Mouse (Mus musculus) Patski (cell line): ENCODE results near the gene Col8a2. TPM values are rescaled to one million over a fixed set of nuclear protein-coding genes. Genes with fewer than 3 reads are reported as not detected.

Experiments
- ATAC-seq: fragments of 100-300 bp; one replicate; pipeline ENCODE4 v1.8.0; 2021
- CTCF ChIA-PET: fragments of 350-600 bp; sonication (Branson Sonifier 250); formaldehyde crosslinking; loops from one replicate; lab custom pipeline; 2022; ENCODE audit warnings: inconsistent platforms; lab: Charles Lee
- POLR2A ChIA-PET: fragments of 350-600 bp; sonication (Branson Sonifier 250); formaldehyde crosslinking; loops from one replicate; lab custom pipeline; 2022; ENCODE audit warnings: antibody characterized with exemption, inconsistent platforms; lab: Charles Lee
- DNase-seq: peaks from one replicate; pipeline ENCODE4 v3.0.0-alpha.2; 2011; ENCODE audit warnings: low read depth, low spot score
- H3K27me3 ChIP-seq: fragments of 371-371 bp; one replicate; pipeline ENCODE4 v1.5.1; 2021
- CTCF ChIP-seq: fragments of 100-300 bp; IDR thresholded peaks from one replicate; pipeline ENCODE4 v1.5.1; 2021
- in situ Hi-C: fragments of 300-500 bp; cut with MboI; formaldehyde crosslinking; loops from 3 replicates; pipeline ENCODE4 v1.11.1; 2018; ENCODE audit warnings: low pct_unique_long_range_greater_than_20kb, mixed read lengths
- polyA plus RNA-seq: library from polyadenylated mRNA; unstranded; gene quantifications from one replicate; pipeline ENCODE4 v1.2.3, GENCODE M21; 2021

Col8a2 gene
- polyA plus RNA-seq, 1 experiment from 2014 or later: 0.13 TPM

DNA sequence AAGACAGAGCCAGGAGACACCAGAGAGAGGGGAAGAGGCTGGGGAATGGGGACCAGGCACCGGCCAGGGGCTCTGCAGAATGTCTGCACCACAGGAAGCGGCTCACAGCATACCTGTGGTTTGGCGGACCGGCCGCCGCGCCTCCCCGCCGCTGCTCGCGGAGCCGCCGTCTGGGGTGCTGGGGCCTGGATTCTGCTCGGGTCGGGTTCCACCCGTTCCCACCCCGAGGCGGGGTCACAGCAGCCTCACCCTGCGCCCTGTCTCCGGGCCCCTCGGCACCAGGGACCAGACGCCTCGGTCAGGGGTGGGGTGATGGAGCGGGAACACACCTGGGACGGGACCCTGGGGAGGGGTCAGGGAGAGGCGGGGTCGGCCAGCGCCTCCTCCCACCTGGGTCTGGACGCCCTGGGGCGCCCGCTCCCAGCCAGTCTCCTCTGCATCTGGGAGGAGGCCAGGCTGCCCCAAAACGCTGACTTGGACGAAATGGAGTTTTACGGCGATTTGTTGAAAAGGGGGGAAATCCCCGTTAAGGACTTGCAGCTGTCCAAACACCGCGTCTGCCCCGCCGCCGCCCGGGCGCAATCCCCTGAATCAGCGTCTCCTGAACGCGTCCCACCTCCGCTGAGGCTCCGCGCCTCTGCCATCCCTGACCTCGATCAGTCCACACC, 14.5 kb downstream of the Col8a2 start:
- TF ChIP-seq CTCF: no peak
- in situ Hi-C loops: no loop called here
- ATAC-seq (no peak), DNase-seq (no peak)
- ChIA-PET POLR2A (no interaction called here), CTCF (no interaction called here)
- H3K27me3 ChIP-seq: no peaks in the 10 kb centered on the region

DNA sequence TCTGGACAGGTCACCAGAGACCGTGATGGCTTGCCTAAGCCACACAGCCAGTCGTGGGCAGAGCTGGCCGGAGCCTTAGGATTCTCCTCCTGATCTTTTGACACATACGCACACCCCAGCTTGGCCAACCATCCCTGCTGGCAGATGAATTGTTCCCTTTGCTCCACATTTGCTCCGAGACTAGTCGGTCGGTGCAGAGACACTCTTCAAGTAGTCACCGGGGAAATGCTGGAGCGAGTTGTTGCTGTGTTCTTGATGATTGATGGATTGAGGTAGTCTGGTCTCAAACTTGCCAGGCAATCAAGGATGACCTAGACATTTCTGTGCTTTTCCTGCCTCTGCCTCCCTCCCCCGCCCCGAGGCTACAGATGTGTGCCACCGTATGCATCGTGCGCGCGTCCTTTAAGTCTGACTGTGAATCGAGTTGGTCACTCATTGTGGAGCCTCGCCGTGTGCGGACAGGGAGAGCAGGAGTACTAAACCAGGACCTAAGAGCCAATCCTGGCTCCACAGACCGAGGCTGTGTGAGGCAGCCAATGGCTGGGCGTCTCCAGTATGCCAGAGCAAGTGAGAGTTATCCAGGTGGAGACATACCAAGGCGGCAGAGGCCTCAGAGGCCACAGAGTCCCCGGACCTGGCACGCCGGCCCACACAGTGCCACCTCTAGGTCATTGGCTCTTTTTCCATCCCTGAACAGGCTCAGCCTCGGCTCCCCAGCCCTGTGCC, 15.2 kb downstream of the Col8a2 start:
- ChIA-PET POLR2A (no interaction called here), CTCF (no interaction called here)
- DNase-seq (no peak), ATAC-seq (no peak)
- no peaks in the 10 kb centered on the region for H3K27me3 ChIP-seq
- in situ Hi-C loops: no loop called here
- TF ChIP-seq CTCF: no peak

DNA sequence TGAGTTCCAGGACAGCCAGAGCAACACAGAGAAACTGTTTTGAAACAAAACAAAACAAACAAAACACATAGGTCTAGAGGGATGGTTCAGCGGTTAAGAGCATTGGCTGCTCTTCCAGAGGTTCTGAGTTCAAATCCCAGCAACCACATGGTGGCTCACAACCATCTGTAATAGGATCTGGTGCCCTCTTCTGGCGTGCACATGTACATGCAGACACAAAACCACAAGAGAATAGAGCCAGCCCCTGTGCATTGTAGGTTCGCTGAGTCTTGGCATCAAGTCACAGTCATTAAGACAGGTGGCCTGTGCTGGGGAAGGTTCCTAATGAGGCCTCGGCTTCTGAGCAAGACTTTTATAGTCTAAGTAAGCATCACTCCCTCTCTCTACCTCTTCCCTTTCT, 17.3 kb downstream of the Col8a2 start:
- no peak for ATAC-seq
- no peak for TF ChIP-seq CTCF
- ChIA-PET CTCF (no interaction called here), POLR2A (no interaction called here)
- H3K27me3 ChIP-seq: no peaks in the 10 kb centered on the region
- in situ Hi-C loops: no loop called here
- DNase-seq: no peak

DNA sequence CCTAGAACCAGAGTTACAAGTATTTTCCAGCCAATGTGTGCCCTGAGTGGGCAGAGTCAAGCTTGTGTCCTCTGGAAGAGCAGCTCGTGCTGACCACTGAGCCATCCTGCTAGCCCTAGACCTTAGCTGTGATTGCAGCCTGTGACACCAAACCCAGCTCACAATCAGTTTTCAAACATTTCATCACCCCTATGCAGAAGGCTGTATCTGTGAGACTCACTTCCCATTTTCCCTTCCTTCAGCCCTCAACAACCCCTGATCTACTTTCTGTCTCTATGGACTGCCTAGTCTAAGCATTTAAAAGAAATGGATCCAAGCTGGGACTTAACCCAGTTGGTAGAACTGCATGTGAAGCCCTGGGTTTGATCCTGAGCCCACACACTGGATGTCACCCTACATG, 18.8 kb downstream of the Col8a2 start:
- TF ChIP-seq CTCF: no peak
- ATAC-seq (no peak), DNase-seq (no peak)
- in situ Hi-C loops: loop anchor here (5.0 kb wide), 2 partner anchors 33 to 78 kb away; no protein-coding TSS in a partner anchor
- ChIA-PET POLR2A (no interaction called here), CTCF (interaction anchor here (1.4 kb wide), 1 partner anchor 28 kb away, joined by 5 read pairs; no protein-coding TSS in a partner anchor)
- no peaks in the 10 kb centered on the region for H3K27me3 ChIP-seq

DNA sequence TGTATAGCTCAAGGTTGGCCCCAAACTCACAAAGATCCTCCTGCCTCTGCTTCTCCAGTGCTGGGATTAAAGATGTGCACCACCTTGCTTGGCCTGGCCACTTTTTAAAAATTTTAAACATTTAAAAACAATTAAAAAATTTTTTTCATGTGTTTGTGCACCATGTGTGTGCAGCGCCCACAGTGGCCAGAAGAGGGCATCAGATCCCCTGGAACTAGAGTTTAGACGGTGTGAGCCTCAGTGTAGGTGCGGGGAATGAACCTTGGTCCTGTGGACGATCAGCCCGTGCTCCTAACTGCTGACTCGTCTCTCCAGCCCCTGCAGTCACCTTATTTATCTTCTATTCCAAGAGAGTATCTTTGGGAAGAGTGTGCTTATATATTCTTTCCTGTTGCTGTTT, 19.5 kb downstream of the Col8a2 start:
- in situ Hi-C loops: loop anchor here (5.0 kb wide), 2 partner anchors 34 to 79 kb away; no protein-coding TSS in a partner anchor
- no peak for ATAC-seq

DNA sequence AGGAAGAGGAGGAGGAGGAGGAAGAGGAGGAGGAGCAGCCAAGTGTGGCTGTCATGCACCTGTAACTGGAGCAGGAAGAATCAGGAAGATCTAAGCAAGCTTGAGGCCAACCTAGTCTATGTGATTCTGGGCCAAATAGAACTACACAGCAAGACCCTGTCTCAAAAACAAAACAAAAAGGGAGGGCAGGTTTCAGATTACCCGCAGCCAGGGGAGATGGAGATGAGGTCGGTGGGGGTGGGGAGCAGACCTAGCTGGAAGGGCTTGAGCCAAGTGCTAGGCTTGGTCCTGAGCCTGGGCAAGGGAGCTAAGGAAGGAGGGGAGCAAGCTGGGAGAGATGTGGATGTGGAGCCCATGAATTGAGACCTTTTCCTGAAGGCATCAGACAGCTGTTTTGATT, 20.2 kb downstream of the Col8a2 start:
- ChIA-PET POLR2A (interaction anchor here (0.6 kb wide), 1 partner anchor 44 kb away, joined by 3 read pairs; no protein-coding TSS in a partner anchor), CTCF (no interaction called here)
- no peak for TF ChIP-seq CTCF
- DNase-seq (no peak), ATAC-seq (no peak)
- in situ Hi-C loops: loop anchor here (5.0 kb wide), 2 partner anchors 35 to 80 kb away; no protein-coding TSS in a partner anchor
- H3K27me3 ChIP-seq: no peaks in the 10 kb centered on the region

More for the DNA sequence above, 19.5 kb downstream of the Col8a2 start:
- CTCF ChIA-PET: interaction anchor here (1.4 kb wide), 1 partner anchor 28 kb away, joined by 5 read pairs; no protein-coding TSS in a partner anchor
- no peaks in the 10 kb centered on the region for H3K27me3 ChIP-seq
- POLR2A ChIA-PET: no interaction called here
- DNase-seq: no peak
- TF ChIP-seq CTCF: no peak

DNA sequence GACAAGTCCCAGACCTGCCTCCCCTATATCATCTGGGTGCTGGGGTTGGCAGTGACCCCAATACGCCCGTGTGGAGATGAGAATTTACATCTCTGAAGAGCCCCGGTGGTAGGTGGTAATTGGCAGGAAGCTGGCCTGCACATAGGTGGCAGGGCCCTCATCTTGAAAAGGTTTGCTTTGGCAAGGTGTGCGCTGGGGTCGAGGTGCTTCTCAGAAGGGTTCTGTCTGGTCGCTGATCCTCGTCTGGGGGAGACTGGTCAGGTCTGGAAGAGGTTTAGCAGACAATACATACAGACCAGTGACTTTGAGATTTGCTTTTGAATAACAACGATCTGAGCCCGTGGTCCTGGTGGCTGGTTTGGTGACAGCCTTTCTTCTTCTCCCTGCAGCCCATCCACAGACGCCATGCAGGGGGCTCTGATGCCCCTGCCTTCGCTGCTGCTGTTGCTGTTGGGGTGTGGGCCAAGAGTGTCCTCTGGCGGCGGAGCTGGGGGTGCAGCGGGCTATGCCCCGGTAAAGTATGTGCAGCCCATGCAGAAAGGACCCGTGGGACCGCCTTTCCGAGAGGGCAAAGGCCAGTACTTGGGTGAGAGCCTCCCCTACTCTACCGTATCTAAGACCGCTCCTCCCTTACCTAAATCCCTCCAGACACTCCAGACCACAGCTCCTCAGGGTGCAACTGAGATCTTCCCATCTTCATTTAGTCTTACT, 22.8 kb downstream of the Col8a2 start:
- CTCF ChIA-PET: interaction anchor here (1.0 to 1.3 kb wide), 4 partner anchors 10 to 33 kb away, joined by 3 to 4 read pairs (median 4); no protein-coding TSS in a partner anchor
- in situ Hi-C loops: loop anchor here (5.0 kb wide), 2 partner anchors 37 to 82 kb away; no protein-coding TSS in a partner anchor
- TF ChIP-seq CTCF: no peak
- POLR2A ChIA-PET: no interaction called here
- ATAC-seq (no peak), DNase-seq (no peak)
- H3K27me3 ChIP-seq: no peaks in the 10 kb centered on the region

DNA sequence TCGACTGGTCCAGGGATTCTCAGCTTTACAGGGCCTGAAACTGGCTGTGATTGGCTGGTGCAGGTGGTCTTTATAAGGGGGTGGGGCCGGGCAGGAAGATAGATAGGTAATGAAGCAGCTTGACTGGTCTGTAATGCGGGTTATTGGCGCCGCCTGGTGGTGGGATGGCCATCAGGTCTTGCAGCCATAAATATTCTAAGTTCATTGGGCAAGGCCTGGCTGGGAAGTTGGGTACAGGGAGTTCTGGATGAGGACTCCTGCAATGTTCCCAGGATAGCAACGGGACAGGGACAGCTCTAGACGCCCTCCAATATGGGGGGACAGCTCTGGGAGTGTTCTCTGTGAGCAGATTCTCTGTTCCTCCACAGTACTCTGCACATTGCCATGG, 23.3 kb downstream of the Col8a2 start:
- no peak for TF ChIP-seq CTCF

DNA sequence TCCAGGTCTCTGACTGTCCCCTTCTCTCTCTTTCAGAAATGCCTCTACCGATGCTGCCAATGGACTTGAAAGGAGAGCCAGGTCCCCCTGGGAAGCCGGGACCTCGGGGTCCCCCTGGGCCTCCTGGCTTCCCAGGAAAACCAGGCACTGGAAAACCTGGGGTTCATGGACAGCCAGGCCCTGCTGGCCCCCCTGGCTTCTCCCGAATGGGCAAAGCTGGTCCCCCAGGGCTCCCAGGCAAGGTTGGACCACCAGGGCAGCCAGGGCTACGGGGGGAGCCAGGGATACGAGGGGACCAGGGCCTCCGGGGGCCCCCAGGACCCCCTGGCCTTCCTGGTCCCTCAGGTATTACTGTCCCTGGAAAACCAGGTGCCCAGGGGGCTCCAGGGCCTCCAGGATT, 23.8 kb downstream of the Col8a2 start:
- DNase-seq: no peak
- in situ Hi-C loops: no loop called here

More for the DNA sequence above, 23.3 kb downstream of the Col8a2 start:
- ATAC-seq: no peak
- no peaks in the 10 kb centered on the region for H3K27me3 ChIP-seq
- in situ Hi-C loops: loop anchor here (5.0 kb wide), 2 partner anchors 38 to 83 kb away; no protein-coding TSS in a partner anchor
- DNase-seq: no peak
- ChIA-PET CTCF (interaction anchor here (0.8 to 1.3 kb wide), 5 partner anchors 9 to 34 kb away, joined by 3 to 4 read pairs (median 4); partner anchors contain the start of gene Col8a2), POLR2A (no interaction called here)

DNA sequence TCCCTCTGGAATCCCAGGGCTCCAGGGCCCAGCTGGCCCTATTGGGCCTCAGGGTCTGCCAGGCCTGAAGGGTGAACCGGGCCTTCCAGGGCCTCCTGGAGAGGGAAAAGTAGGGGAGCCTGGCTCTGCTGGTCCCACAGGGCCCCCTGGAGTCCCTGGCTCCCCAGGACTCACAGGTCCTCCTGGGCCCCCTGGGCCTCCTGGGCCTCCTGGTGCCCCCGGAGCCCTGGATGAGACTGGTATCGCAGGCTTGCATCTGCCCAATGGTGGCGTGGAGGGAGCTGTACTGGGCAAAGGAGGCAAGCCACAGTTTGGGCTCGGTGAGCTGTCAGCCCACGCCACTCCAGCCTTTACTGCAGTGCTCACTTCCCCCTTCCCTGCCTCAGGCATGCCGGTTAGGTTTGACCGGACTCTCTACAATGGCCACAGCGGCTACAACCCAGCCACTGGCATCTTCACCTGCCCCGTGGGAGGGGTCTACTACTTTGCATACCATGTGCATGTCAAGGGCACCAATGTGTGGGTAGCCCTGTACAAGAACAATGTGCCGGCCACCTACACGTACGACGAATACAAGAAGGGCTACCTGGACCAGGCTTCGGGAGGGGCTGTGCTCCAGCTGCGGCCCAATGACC, 25.1 kb downstream of the Col8a2 start:
- no peak for DNase-seq
- H3K27me3 ChIP-seq: no peaks in the 10 kb centered on the region
- ChIA-PET POLR2A (interaction anchor here (1.6 kb wide), 1 partner anchor 10 kb away, joined by 7 read pairs; the partner anchor contains the start of gene Adprhl2), CTCF (no interaction called here)
- ATAC-seq: no peak
- in situ Hi-C loops: no loop called here
- no peak for TF ChIP-seq CTCF

More for the DNA sequence above, 23.8 kb downstream of the Col8a2 start:
- no peak for ATAC-seq
- no peak for TF ChIP-seq CTCF
- H3K27me3 ChIP-seq: no peaks in the 10 kb centered on the region
- CTCF ChIA-PET: interaction anchor here (0.8 to 1.3 kb wide), 4 partner anchors 19 to 34 kb away, joined by 3 to 4 read pairs (median 4); partner anchors contain the start of gene Col8a2
- POLR2A ChIA-PET: no interaction called here
